Mouse (Mus musculus) kidney, adult 18-20 months (tissue): ENCODE measurements around the gene Spen.
"Not testable (repeated sequence)": the region's sequence is repeated elsewhere in the genome, so short reads cannot be mapped to it uniquely, and the experiment has no call there.

ENCODE experiments used
- DNase-seq: peaks from one replicate; pipeline ENCODE4 v3.0.0; 2021

Spen gene

DNA sequence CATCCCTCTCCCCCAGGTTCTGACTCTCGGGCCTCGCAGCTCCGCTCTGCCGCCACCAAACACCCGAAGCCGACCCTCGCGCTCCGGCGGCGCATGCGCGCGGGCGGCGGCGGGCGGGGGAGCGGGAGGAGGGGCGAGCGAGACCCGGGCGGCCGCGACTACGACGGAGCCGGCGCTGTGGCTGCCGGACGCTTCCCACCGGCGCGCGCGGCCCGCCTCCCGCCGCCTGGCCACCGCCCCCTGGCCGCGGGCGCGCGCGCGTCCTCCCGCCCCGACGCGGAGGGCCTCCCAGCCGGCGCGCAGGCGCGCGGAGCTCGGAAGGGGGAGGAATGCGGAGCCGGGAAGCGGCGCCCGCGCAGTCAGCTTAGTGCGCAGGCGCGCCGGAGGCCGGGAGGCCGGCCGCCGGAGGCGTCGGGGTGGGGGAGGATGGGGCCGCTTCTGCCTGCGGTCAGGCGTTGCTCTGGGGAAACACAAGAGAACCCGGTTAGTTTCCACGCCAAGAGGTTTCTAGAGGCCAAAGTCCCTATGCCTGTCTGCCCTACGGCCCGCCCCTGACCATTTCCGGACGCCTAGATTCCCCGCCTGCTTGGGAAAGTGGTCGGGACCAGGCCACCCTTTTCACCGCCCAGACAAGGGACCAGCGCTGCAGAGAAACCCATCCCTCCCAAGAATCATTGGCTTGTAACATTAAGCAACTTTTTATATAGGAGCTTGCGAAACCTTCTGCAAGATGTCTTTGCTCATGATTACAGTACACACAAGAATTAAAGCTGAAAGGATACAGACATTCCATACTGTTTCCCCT is at the start of gene Spen:
TSS of gene Spen (minus strand) at position 190 of the 805 bp plus-strand sequence.
- DNase-seq: peak; percentile 92

DNA sequence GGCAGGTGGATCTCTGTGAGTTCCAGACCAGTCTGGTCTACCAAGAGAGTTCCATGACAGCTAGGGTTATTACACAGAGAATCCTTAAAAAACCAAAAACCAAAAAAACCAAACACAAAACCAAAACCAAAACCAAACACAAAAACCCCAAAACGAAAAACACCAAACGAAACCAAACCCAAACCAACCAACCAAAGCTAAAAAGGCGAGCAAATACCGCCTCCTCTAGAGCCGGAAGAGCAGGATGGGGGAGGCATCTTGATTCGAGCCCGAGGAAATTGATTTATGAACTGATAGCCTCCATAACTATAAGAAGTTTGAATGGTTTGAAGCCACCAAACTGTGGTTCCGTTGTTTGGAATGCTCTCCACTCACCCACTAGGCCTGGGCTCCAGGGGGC is 45.5 kb upstream of the Spen start:
- DNase-seq: no peak

DNA sequence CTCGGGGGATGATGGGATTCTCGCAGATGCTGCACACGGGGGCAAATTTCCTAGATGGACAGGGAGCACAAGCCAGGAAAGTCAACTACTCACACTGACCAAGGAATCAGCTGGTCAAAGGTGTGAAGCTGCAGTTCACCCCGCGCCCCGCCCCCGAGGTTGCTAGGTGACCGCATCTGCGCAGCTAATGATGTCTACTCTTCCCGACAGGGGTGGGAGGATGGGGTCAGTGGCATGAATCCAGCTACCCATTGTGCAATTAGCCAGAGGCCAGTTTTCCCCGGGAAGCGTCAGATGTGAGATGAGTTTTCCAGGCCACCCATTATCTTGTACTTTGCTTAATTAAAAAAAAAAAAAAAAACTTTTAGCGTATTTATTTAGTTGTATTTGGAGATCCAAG is 42.7 kb upstream of the Spen start:
- DNase-seq: no peak

DNA sequence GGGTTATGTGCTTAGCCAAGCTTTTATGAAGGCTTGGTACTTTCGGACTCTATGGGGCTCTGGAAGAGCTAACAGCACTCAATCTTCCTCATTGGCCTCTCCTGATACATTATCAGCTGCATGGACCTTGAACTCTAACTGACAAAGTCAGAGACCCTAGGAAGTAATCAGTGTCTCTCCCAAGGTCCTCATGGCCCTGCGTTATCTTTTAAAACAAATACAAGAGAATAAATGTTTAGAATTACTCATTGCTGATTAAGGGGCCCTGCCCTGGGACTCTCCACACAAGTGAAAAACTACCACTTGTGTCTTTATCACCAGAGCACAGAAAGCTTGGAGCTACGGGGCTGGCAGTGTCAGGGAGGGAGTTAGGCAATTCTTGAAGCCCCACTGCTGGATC is 40.4 kb upstream of the Spen start:
- DNase-seq: no peak

DNA sequence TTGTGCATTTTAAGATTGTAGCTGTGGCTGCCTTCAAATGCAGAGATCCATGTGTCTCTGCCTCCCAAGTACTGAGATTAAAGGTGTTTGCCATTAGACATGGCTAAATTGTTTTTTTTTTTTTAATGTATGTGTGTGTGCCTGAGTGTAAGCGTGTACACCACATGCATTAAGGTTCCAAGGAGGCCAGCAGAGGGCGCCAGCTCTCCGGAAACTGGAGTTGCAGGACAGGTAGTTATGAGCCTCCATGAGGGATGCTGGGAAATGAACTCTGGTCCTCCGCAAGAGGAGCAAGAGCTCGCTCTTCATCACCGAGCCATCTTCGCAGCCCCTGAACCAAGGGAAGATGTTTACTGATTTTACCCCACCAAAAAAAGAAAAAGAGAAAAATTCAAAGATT is 38.5 kb upstream of the Spen start:
- DNase-seq: no peak

DNA sequence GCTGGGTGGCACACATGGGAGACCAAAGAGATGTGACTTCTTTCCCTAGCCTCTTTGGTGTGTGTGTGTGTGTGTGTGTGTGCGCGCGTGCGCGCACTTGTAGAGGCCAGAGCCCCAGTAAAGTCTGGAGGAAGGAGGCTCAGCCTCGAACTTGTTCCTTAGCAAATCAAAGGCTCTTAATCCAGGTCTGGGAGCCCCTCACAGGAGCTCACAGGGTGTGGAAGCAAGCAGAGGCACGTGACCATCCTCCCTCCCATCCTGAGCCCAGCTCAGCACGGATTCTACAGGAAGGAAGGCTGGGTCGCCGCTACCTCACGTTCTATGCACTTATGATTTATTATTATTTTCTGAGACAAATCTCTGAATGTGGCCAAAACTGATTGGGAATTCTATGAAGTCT is 38.0 kb upstream of the Spen start:
- no peak for DNase-seq

DNA sequence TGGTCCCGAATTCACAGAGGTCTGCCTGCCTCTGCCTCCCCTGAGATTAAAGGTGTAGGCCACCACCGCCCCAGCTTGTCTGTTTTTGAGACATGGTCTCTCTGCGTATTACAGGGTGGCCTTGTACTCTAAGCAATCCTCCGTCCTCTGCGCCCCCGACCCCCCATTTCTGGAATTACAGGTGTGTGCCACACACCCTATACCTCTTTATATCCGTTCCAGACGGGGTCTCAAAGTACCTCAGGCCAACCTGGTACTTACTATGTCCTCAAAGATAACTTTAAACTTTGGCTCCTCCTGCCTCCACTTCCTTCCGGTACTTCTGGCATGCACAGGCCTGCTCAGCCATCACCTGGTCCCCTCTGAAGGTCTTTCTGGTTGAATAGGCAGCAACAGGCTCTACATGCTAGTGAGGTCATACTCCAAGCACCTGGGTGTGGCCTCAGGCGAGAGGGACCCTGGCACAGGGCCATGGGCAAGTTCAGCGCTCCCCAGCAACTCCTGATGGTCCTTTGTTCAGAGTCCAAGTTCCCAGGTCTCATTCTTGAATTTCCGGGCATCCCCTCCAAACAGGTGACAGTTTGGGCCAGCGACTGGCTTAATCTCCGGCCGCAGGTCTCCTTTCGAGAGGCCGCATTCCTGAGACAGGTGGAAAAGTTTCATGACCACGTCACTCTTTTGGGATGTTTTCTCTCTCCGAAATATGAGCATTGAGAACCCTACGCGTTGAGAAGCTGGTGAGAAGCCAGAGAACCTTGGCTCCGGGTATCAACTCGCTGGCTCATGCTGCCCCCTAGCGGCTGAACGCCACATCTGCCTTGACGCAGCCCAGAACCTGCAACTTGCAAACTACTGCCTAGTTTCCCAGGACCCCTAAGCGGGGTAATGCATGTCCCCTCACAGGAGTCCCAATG is 36.6 kb upstream of the Spen start:
- peak; percentile 88 for DNase-seq

DNA sequence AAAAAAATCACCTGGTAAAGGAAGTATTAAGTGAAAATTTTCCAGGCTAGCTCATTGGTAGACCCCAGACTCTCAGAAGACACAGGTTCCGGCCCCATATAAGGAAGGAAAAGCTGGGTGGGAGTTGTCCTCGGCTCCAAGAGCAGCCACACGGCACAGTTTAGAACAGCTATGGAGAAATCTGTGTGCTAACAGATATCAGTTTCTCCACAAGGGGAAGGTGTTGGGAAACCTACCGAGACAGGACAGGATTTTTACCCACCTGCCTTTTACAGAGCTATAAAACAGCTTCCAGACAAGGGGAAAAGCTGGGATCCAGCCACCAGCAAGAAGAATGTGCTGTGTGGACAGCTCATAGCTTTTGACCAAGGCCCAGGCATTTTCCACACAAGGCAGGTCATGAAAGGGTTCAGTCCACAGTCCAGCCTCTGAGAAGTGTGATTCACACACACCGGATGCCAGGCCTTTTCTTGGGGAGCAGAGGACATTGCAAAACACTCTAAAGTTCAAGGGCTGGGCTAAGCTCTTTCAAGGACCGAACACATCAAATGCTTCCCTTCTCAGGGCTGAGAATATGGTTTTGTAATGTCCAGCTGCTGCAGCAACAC is 35.1 kb upstream of the Spen start:
- peak; percentile 77 for DNase-seq

DNA sequence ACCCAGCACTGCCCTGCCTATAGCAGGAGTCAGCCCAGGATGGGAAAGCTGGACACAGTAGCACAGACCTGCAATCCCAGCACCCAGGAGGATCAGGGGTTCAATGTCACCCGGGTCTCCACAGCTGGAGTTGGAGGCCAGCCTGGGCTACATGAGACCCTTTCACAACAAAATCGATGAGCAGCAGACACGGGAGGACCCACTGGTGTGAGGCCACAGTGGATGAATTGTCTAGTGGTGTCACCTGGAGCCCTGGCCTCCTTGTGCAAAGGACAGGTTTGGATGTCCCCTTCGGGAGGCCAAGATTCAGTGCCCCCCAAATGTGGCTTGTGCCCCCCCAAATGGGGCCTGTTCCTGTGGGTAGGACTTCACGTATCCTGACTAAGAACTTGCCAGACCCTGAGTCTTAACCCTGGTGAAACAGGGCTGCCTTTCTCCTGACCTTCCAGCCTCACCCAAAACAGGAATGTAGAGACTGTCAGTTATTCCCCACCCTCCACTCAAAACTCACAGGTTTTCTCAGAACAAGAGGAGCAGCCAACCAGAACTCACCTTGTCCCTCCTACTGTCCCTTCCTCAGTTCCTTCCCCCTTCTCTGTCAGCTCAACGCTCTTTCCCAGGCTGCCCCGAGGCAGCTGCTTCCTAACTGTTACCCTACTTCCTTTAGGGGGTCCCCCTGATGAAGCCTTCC is 34.4 kb upstream of the Spen start:
- no peak for DNase-seq

DNA sequence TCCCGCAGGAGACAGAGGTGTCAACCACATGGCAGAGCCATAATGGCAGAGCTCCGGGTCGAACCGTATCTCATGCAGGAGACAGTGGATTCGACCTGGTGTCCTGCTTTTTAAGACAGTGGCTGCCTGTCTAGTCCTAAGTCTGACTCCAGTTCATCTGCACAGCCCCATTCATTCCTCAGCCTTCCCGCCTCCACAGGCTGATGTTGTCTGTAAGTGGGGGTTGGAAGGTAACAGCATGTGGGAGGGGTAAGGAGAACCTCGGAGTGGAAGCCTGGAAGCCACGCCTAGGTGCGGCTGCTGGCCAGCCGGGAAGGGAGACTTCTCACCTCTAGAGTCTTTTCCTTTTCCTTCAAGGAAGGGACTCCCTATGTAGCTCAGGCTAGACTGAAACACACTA is 33.5 kb upstream of the Spen start:
- peak; percentile 41 for DNase-seq

DNA sequence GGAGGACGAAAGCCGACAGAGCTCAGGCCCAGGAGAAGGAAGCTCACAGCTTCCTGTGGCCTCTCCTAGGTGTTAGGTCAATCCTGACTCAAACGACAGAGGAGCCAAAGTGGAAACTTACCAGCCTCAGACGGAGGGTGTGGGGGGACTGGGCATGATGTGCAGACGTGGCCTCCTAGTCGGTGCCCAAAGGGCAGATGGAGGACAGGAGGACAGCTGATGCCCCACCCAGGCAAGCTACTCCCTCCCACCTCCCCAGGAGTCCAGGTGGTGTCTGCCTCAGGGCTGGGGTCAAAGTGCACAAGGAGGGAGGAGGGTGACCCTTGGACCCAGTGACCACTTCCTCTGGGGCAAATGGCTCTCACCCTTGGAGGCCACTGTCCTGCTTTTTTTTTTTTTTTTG is 32.9 kb upstream of the Spen start:
- DNase-seq: peak; percentile 87

DNA sequence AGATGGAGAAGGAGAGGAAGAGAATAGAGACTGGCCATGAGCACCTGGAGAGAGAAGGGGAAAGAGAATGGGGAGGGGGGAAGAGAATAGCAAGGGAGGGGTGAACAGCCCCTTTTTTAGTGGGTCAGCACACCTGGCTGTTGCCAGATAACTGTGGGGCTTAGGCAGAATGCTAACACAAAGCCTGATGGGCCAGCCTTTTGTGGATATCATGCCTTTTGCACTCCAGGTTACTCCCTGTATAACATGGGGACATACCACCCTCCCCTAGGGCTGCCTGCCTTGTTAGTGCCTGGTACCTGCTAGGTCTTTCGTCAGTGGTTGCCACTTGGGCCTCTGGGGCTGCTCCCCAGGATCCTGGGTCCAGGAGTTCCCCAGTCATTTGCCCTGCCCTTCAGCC is 32.4 kb upstream of the Spen start:
- DNase-seq: no peak

DNA sequence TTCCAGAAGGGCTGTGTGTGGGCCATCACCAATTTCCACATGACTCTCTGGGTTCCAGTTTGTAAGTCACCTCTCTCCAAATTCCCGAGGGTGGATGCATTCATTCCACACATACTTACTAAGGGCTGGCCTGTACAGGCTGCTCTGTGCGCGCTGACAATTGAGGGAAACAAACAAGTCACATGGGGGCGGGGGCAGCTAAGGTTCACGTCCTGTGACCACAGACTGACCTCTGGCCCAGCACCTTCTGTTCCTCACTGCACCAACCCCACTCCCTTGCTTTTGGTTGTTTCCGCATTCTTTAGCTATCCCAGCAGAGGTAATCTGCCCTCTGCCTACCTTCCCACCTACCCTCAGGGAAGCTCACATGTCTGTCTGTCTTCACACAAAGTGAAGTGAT is 31.6 kb upstream of the Spen start:
- DNase-seq: peak; percentile 89

DNA sequence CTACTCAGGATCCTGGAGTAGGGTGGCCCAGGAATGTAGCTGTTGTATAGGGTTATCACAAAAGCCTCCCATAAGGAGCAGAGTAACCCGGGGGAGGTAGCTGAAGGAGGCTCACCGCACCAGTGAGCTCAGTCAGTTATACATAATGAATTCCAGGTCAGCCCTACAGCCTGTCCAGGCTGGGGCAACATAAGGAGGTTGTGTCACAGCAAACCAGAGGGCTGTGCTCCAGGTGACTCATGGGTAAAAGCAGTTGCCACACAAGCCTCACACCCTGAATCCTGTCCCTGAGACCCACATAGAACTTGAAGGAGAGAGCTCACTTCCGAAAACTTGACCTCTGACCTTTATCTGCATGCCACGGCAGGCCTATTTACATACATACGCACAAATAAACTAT is 30.6 kb upstream of the Spen start:
- DNase-seq: no peak

DNA sequence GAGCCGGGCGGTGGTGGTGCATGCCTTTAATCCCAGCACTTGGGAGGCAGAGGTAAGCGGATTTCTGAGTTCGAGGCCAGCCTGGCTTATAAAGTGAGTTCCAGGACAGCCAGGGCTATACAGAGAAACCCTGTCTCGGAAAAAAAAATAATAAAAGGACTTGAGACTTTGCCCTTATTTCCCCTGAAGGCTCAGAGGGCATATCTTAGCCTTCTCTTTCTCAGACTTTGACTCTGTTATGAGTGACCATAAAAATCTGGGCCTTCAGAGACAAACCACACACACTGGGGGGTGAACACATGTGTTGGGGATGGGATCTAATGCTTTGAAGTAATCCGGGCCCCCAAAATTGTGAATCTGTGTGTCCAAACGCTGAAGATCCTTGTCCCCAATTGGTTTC is 28.8 kb upstream of the Spen start:
- DNase-seq: not testable (repeated sequence)

DNA sequence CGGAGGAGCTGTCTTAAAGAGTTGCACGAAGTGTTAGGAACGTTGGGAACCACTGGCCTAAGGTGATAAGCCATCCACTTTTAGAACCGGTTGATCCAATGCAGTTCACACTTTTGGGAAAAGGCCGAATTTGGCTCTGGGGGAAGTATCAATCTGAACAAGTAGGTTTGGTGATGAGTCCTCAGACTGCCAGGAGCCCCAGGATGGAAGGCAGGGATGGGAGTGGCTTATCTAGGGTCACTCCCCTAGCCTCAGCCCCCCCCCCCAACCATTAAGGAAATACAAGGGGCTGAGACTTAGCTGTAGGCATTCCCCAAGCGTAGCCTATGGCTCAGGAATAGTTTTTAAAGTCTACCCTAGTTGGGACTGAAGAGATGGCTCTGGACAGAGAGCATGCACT is 27.8 kb upstream of the Spen start:
- DNase-seq: no peak

DNA sequence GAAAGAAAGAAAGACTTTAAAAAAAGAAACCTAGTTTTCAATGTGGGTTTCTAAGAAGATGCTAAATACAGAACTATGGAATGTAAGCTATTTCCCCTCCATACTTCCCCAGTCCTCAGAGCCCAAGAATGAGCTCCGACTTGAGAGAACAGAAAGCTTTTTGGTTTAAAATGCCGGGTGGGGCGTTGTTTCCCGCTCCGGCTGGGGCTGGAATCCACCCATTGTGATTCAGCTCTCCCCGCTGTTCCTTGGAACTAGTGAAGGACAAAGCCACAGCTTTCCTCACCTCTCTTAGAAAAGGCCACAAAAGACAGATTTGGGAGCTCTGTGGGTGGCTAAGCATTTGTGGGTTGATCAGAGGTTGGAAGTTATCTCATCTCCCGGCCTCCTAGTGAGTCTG is 26.9 kb upstream of the Spen start:
- DNase-seq: no peak

DNA sequence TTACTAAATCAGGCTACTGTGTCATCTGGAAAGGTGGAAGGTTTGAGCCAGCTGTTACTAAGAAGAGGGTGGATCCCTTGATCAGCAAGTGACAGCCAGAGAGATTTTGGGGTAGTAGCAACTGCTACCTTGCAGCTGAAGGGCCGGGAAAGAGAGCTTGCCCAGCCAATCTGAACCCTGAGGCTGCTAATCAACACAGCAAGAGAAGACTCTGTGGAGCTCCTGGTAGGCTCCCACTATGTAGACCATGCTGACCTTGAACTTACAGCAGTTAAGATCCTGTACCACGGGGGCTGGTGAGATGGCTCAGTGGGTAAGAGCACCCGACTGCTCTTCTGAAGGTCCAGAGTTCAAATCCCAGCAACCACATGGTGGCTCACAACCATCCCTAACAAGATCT is 26.3 kb upstream of the Spen start:
- DNase-seq: no peak

DNA sequence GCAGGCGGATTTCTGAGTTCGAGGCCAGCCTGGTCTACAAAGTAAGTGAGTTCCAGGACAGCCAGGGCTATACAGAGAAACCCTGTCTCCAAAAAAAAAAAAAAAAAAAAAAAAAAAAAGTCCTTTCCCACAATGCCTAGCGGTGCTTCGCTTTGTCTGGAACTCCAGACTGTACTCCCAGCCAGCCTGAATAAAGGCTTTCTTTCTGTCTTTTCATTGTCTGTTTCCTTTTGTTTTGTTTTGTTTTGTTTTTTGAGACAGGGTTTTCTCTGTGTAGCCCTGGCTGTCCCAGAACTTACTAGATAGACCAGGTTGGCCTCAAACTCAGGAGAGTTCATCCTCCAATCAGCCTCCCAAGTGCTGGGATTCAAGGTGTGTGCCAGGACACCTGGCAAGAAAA is 25.8 kb upstream of the Spen start:
- no peak for DNase-seq

DNA sequence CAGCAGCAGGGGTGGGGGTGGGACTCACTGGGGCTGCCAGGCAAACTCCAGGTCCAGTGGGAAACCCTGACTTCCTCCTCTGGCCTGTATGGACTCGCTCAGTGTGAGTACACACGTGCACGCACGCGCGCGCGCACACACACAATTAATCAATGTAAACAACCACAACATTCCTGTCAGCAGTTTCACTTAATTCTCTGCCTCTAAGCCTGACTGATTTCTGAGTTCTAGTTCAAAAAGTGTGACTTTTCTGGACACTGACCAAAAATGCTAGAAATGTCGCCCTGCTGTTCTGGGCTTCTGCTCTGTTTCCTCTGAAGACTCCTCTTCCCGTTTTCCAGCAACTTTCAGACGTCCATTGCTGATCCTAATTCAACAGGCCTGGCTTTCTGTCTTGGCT is 23.9 kb upstream of the Spen start:
- peak; percentile 64 for DNase-seq

DNA sequence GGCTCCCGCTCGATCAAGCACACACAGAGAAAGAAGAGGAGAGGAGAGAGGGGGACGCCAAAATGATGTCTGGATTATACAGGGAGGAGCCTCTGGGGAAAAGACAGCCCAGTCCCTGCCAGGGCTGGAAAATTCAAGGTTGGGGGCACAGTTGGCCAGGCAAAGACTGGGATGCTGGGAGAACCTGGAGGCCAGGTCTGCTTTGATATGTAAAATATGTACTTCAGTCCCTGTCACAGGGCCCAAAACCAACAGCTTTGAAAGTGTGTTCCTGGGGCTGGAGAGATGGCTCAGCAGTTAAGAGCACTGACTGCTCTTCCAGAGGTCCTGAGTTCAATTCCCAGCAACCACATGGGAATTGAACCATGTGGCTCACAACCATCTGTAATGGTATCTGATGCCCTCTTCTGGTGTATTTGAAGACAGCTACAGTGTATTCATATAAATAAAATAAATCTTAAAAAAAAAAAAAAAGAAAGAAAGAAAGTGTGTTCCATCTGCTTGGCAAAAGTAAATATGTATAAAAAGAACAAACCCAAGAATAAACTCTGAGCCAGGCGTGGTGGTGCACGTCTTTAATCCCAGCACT is 23.0 kb upstream of the Spen start:
- DNase-seq: not testable (repeated sequence)

DNA sequence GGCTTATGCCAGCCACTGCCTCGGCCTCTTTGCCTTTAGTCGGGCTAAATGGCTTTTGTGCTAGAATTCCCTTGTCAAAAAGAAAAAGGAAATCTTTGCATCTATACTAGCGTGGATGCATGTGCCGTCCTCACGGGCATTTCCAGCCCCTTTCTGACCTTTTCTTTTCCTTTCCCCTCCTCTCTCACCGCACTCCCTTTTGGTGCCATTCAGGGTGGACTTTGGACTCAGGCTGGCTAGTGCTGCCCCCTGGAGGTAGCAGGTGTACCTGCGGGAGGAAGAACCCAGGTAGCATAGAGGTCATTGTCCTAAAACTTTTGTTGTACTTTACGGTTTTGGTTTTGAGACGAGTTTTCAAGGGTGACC is 21.5 kb upstream of the Spen start:
- peak; percentile 85 for DNase-seq
